Mouse (Mus musculus) spleen, adult 2 months (tissue): ENCODE measurements at regions not wholly inside any gene's neighbourhood (a gene's known extent, or its start where the extent isn't known, plus 50 kb on each side); places are given as distances from the start of the nearest gene placed in this dataset.

Source experiments
- CTCF ChIP-seq: fragments of 200-500 bp; IDR thresholded peaks from 2 replicates; pipeline ENCODE4 v1.5.1; 2011; ENCODE audit warnings: mild to moderate bottlenecking, inconsistent platforms; ENCODE audit not compliant: insufficient read depth, insufficient read length, insufficient replicate concordance; ENCODE audit errors: extremely low read depth
- POLR2A ChIP-seq: fragments of 200-500 bp; IDR thresholded peaks from 2 replicates; pipeline ENCODE4 v1.6.1; 2011; ENCODE audit warnings: low read depth, low read length, inconsistent platforms

DNA sequence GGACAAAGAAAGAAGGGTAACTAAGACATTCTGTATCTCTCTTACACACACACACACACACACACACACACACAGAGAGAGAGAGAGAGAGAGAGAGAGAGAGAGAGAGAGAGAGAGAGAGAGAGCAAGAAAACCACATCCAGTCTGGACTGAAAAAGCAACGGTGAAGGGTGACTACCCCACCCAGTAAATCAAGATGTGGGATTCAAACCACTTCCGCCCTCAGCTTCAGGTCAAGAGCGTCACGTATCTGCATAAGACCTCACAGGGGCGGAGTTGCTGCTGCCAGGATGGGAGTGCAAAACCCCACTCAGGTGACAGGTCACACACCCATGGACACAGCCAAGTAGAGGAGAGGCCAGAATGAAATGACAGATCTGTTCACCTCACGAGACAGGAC lies 234.7 kb downstream of the Rplp1 start:
- no peak for TF ChIP-seq CTCF
- no peak for TF ChIP-seq POLR2A
